Mouse (Mus musculus) forebrain, embryonic 11.5 days (tissue): ENCODE measurements around the gene Mpig6b. TPM values are rescaled to one million over a fixed set of nuclear protein-coding genes. Genes with fewer than 3 reads are reported as not detected.

ENCODE experiments used
- ATAC-seq: fragments of 200-750 bp; cut with Nextera tagmentation; replicated peaks from 2 replicates; pipeline ENCODE4 v1.8.0; 2017; ENCODE audit warnings: moderate TSS enrichment; ENCODE audit not compliant: low FRiP score
- DNase-seq: peaks from one replicate; pipeline ENCODE4 v3.0.0-alpha.2; 2017; ENCODE audit warnings: low spot score
- H3K27ac ChIP-seq: fragments of 300-500 bp; sonication (generic); 2 replicates; pipeline ENCODE4 v1.5.1; 2014; ENCODE audit warnings: low read depth, low read length
- H3K27me3 ChIP-seq: fragments of 300-500 bp; sonication (generic); 2 replicates; pipeline ENCODE4 v1.6.1; 2014; ENCODE audit warnings: mild to moderate bottlenecking, low read length, mixed read lengths; ENCODE audit not compliant: control insufficient read depth, insufficient read depth
- H3K36me3 ChIP-seq: fragments of 300-500 bp; sonication (generic); 2 replicates; pipeline ENCODE4 v1.6.1; 2014; ENCODE audit warnings: mild to moderate bottlenecking, low read length, moderate library complexity, mixed read lengths; ENCODE audit not compliant: control insufficient read depth, insufficient read depth
- H3K4me1 ChIP-seq: fragments of 300-500 bp; sonication (generic); replicated peaks from 2 replicates; pipeline ENCODE4 v1.6.1; 2014; ENCODE audit warnings: low read length, mixed read lengths; ENCODE audit not compliant: control insufficient read depth, insufficient read depth
- H3K4me2 ChIP-seq: fragments of 300-500 bp; sonication (generic); 2 replicates; pipeline ENCODE4 v1.6.1; 2014; ENCODE audit warnings: low read depth, mild to moderate bottlenecking, low read length, moderate library complexity, mixed read lengths; ENCODE audit not compliant: severe bottlenecking
- H3K4me3 ChIP-seq: fragments of 300-500 bp; sonication (generic); 2 replicates; pipeline ENCODE4 v1.5.1; 2014; ENCODE audit warnings: low read depth, low read length
- H3K9ac ChIP-seq: fragments of 300-500 bp; sonication (generic); 2 replicates; pipeline ENCODE4 v1.6.1; 2014; ENCODE audit warnings: low read length
- H3K9me3 ChIP-seq: fragments of 300-500 bp; sonication (generic); 2 replicates; pipeline ENCODE4 v1.6.1; 2016; ENCODE audit warnings: low read length, mixed read lengths; ENCODE audit not compliant: control insufficient read depth
- WGBS: fragments of 180-500 bp; shearing (Covaris S2); extraction: QIAGEN DNeasy Blood & Tissue Kit; methylation state at CpG from one replicate; pipeline ENCODE4 v1.1.7; 2014; 5-methylcytosine and 5-hydroxymethylcytosine counted together
- polyA plus RNA-seq: library from polyadenylated mRNA; unstranded; fragments of >200 nt; fragmentation: Nextera tagmentation; extraction: Ambion mirVana; gene quantifications from 2 replicates; pipeline ENCODE4 v1.2.1, GENCODE M21; 2014

Mpig6b gene
- polyA plus RNA-seq, 1 experiment from 2014 or later, result 1.3 TPM

DNA sequence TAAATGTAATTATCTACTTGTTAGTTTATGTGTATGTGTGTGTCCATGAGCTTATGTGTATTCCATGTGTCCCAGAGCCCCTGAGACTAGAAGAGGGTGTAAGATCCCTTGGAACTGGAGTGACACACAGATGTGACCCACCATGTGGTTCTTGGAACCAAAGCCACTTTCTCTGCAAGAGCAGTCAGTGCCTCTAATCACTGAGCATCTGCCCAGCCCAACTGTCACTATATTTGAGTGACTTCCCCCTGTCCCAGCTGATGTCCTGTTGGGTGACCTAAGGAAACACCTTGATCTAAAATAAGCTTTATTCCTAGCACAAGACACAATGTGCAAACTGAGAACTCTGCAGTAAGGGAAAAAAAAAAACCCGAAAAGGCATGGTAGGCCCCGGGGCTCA, 37.7 kb downstream of the Mpig6b start:
- no peaks in the 10 kb centered on the region for H3K9me3 ChIP-seq
- no peak overlapping the region for H3K9ac ChIP-seq
- peaks cover 13% of the 10 kb centered on the region for H3K4me1 ChIP-seq
- no peak for ATAC-seq
- no peaks in the 10 kb centered on the region for H3K36me3 ChIP-seq
- no peak overlapping the region for H3K4me3 ChIP-seq
- no peaks in the 10 kb centered on the region for H3K27me3 ChIP-seq
- peak; percentile 38 for DNase-seq
- no peak overlapping the region for H3K27ac ChIP-seq
- no peak overlapping the region for H3K4me2 ChIP-seq
- 85% methylated on average over 2 of the region's 2 CpGs for WGBS

DNA sequence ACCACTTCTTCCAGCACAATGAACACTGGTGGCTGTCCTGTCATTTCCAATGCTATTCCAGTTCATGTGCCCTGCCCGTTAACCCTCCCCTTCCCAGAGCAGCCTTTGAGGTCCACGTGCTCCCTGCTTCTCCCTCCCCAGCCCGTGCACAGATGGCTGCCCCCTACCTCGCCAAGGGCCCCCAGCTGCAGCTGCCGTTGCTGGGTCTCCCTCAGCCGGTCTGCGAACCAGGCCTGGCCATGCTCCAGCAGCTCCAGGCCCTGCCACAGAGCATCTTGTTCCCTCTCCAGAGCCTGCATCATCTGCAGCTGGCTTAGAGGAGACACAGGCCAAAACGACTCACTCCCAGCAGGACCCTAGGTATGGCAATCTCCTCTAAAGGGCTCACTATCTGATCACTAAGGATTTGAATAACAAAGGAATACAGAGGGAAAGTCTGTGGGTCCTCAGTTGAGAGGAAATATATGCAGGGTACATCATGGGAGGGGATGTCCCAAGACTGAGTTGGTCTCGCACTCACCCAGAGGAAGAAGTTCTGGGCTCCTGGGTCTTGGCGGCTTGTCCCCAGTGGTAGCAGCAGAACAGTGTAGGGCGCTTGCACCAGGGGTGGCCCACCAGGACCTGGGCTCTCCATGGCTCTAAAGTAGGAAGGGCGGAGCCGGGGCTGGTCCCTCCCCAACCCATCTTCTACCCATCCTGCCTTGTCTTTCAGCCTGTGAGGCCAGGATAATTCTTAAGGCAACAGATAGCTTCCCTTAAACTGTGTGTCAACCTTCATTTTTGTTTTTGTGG, 38.5 kb downstream of the Mpig6b start, which contains the start of gene Sapcd1:
TSS of gene Sapcd1 (minus strand) at position 740 of the 792 bp plus-strand sequence.
- ATAC-seq (peak; percentile 60), DNase-seq (peak; percentile 60)
- Histone ChIP-seq H3K27ac (peak within 1 kb of the TSS; percentile 53; the same call in 1 of the 2 replicates), H3K9ac (peak within 1 kb of the TSS; percentile 37), H3K4me3 (no peak within 1 kb of the TSS), H3K4me2 (peak within 1 kb of the TSS; percentile 11; the same call in 1 of the 2 replicates), H3K27me3 (no peaks in the 10 kb centered on the region), H3K9me3 (no peaks in the 10 kb centered on the region), H3K36me3 (no peaks in the 10 kb centered on the region; the same call in 1 of the 2 replicates), H3K4me1 (peaks cover 13% of the 10 kb centered on the region)
- 34% methylated on average over 13 of the region's 13 CpGs for WGBS

DNA sequence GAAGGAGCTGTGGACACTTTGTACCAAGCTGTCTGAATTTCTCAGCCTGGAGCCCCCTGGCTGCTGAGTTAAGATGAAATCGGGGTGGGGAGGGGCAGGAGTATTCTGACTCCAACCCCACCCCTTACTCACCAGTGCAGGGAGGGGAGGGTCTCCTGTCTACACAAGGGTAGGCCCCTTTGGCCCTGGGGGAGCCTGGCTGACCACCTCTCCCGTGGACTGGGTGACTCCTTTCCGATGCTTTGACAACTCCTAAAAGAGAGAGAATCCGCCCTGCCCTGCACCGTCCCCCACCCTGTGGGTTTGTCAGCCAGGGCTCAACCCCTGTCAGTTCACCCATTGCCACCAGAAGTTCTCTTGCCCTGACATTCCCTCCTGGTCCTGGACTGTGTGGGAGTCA, 39.8 kb downstream of the Mpig6b start:
- H3K27ac ChIP-seq, result no peak overlapping the region
- 84% methylated on average over 5 of the region's 5 CpGs for WGBS
- H3K9me3 ChIP-seq, result no peaks in the 10 kb centered on the region
- DNase-seq (peak; percentile 51), ATAC-seq (no peak)
- H3K27me3 ChIP-seq, result no peaks in the 10 kb centered on the region
- no peaks in the 10 kb centered on the region; the same call in 1 of the 2 replicates for H3K36me3 ChIP-seq
- no peak overlapping the region for H3K4me3 ChIP-seq
- H3K4me1 ChIP-seq, result peaks cover 19% of the 10 kb centered on the region
- no peak overlapping the region for H3K9ac ChIP-seq
- H3K4me2 ChIP-seq, result no peak overlapping the region

DNA sequence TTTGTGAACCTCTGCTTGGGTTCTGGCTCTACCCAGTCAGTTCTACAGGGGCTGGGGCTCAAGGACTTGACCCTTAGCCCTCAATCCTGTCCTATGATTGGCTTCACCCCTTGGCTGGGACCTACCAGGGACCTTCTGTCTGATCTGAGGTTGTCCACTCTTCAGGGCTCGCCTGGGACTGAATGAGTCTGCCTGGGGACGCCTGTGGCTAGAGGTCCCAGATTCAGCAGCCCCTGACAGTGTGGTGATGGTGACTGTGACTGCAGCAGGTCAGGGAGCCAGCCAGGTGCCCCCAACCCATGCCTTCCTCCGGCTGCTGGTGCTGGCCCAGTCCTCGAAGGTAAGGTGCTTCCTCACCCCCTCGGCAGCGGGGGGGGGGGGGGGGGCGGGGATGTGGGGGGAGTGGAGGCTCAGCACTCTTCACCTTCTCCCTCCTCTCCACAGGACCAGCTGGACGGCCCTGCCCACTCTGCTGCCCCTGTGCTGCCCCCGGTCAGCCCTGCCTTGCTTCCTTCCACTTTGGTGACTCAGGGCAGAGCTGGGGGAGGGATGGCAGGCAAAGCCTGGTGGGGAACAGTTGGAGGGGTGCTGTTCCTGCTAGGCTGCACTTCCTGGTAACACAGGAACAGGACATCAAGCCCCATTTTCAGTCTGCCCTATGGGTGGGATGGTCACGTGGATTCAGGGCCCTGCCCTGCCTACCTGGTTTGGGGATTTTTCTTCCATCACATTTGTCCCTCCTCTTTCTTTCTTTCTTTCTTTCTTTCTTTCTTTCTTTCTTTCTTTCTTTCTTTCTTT, 41.1 kb downstream of the Mpig6b start:
- Histone ChIP-seq H3K9ac (no peak overlapping the region), H3K4me1 (peaks cover 16% of the 10 kb centered on the region), H3K27me3 (no peaks in the 10 kb centered on the region), H3K4me3 (no peak overlapping the region), H3K9me3 (no peaks in the 10 kb centered on the region), H3K36me3 (no peaks in the 10 kb centered on the region; the same call in 1 of the 2 replicates), H3K27ac (no peak overlapping the region), H3K4me2 (no peak overlapping the region)
- 76% methylated on average over 8 of the region's 10 CpGs for WGBS
- ATAC-seq (no peak), DNase-seq (peak; percentile 48)

DNA sequence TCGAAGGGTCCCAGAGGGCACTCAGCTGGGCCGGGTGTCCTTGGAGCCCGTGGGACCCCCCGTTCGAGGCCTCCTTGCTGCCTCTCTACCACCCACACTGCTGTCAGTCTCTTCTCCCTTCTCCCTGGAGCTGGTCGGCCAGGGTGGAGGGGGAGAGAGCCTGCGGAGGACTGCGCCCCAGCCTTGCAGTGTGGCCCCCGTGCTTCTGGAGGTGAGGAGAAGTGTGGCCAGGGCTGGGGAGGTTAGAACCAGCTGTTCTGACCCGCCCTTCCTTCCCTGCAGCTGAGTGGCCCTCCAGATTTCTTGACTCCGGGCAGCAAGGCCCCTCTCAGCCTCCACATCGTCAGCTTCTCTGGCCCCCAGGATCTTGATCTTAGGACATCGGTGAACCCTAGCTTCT, 41.7 kb downstream of the Mpig6b start:
- Histone ChIP-seq H3K9me3 (no peaks in the 10 kb centered on the region), H3K9ac (no peak overlapping the region), H3K27ac (no peak overlapping the region), H3K36me3 (no peaks in the 10 kb centered on the region; the same call in 1 of the 2 replicates), H3K4me3 (no peak overlapping the region), H3K4me1 (peaks cover 13% of the 10 kb centered on the region), H3K27me3 (no peaks in the 10 kb centered on the region), H3K4me2 (no peak overlapping the region)
- ATAC-seq (no peak), DNase-seq (peak; percentile 40)
- WGBS, result 78% methylated on average over 13 of the region's 13 CpGs

DNA sequence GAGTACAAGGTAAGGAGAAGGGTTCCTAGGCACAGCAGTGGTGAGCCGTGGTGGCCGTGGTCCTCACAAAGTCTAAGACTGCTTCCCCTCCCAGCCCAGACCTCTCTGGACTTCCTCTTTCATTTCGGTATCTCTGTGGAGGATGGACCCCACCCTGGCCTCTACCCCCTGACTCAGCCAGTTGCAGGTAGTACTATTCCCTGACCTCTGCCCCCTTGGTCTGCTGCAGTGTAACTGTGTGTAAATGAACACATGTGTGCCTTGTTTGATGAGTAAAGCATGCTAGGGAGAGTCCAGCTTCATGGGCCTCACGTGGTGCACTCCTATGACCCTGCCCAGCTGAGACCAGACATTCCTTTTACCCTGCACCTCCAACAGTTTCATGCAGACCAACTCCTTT, 42.2 kb downstream of the Mpig6b start:
- Histone ChIP-seq H3K9ac (no peak overlapping the region), H3K27ac (no peak overlapping the region), H3K4me3 (no peak overlapping the region), H3K27me3 (no peaks in the 10 kb centered on the region), H3K36me3 (no peaks in the 10 kb centered on the region; the same call in 1 of the 2 replicates), H3K9me3 (no peaks in the 10 kb centered on the region), H3K4me1 (peaks cover 13% of the 10 kb centered on the region), H3K4me2 (no peak overlapping the region)
- no peak for ATAC-seq
- peak; percentile 48 for DNase-seq
- WGBS, result 83% methylated on average over 4 of the region's 4 CpGs

DNA sequence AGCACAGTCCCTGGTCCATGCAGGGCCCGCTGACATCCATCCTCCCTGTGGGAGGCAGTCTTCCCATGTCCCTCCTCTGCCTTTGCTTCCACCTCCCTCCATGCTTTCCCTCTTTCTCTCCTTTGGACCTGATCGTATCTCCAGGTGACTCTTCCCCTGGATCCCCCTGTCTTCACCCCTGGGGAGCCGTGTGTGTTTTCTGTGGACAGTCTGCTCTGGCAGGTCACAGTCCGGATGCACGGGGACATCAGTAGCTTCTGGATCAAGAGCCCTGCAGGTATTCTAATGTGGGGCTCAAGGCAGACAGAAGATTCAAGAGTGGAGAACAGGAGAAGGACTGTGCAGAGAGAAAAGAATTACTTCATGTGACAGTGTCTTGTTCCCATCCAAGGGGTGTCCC, 42.8 kb downstream of the Mpig6b start:
- Histone ChIP-seq H3K9ac (no peak overlapping the region), H3K9me3 (no peaks in the 10 kb centered on the region), H3K4me2 (no peak overlapping the region), H3K36me3 (no peaks in the 10 kb centered on the region; the same call in 1 of the 2 replicates), H3K27me3 (no peaks in the 10 kb centered on the region), H3K4me1 (peaks cover 13% of the 10 kb centered on the region), H3K27ac (no peak overlapping the region), H3K4me3 (no peak overlapping the region)
- WGBS, result 87% methylated on average over 5 of the region's 5 CpGs
- ATAC-seq (no peak), DNase-seq (no peak)

DNA sequence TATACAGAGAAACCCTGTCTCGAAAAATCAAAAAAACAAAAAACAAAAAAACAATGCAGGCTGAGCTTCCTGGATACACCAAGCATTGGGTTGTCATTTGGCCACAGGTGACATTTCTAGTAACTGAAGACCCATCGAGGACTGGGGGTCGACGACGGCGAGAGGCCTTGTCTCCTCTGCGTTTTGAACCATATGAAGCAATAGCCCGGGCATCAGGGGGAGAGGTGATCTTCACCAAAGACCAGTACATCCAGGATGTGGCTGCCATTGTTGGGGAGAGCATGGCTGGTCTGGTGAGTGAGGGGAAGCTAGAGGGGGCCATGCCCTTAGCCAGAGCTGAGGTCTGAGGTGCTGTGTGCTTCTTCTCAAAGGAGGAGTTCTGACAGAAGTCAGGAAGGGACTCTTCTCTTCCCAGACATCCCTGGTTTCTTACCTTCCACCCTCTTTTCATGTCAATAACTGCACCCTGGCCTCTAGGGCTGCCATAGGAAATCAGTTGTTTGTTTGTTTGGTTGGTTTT, 43.4 kb downstream of the Mpig6b start:
- DNase-seq, result peak; percentile 44
- Histone ChIP-seq H3K27ac (no peak overlapping the region), H3K27me3 (no peaks in the 10 kb centered on the region), H3K4me3 (no peak overlapping the region), H3K9ac (no peak overlapping the region; the same call in 1 of the 2 replicates), H3K36me3 (no peaks in the 10 kb centered on the region; the same call in 1 of the 2 replicates), H3K9me3 (no peaks in the 10 kb centered on the region), H3K4me2 (no peak overlapping the region), H3K4me1 (peaks cover 10% of the 10 kb centered on the region)
- ATAC-seq, result no peak
- 93% methylated on average over 8 of the region's 8 CpGs for WGBS
